Mouse (Mus musculus): ENCODE results near the gene Ogg1.
A peak's percentile ranks its signal among the peaks of the same experiment; 100 is the strongest.
"Not testable (repeated sequence)": the region's sequence is repeated elsewhere in the genome, so short reads cannot be mapped to it uniquely, and the experiment has no call there.

Ogg1 gene

DNA sequence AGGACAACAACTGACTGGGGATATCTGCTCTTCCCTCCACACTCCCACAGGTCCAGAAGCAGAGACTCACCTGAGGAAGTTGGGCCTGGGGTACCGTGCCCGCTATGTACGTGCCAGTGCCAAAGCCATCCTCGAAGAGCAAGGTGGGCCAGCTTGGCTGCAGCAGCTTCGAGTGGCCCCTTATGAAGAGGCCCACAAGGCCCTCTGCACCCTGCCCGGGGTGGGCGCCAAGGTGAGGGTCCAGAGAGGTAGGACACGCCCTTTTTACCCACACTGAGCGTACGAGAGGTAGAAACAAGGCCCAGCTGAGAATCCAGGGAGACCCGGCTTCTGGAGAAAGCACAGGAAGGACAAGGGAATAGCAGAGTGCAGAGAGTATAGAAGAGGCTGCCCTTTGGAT is 4.9 kb downstream of the Ogg1 start:
- DNase-seq (ENCODE audit: low spot score), result no peak

DNA sequence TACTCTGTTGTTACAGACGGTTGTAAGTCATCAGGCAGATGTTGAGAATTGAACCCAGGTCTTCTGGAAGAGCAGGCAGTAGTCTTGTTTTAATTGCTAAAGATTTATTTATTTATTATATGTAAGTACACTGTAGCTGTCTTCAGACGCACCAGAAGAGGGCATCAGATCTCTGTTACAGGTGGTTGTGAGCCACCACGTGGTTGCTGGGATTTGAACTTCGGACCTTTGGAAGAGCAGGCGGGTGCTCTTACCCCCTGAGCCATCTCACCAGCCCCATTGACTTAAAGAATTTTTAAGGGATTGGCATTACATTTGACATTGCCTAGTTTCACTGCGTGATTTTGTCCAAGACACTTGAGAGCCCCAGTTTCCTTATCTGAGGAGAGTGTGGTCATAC is 6.0 kb downstream of the Ogg1 start:
- DNase-seq (ENCODE audit: low spot score), result not testable (repeated sequence)

DNA sequence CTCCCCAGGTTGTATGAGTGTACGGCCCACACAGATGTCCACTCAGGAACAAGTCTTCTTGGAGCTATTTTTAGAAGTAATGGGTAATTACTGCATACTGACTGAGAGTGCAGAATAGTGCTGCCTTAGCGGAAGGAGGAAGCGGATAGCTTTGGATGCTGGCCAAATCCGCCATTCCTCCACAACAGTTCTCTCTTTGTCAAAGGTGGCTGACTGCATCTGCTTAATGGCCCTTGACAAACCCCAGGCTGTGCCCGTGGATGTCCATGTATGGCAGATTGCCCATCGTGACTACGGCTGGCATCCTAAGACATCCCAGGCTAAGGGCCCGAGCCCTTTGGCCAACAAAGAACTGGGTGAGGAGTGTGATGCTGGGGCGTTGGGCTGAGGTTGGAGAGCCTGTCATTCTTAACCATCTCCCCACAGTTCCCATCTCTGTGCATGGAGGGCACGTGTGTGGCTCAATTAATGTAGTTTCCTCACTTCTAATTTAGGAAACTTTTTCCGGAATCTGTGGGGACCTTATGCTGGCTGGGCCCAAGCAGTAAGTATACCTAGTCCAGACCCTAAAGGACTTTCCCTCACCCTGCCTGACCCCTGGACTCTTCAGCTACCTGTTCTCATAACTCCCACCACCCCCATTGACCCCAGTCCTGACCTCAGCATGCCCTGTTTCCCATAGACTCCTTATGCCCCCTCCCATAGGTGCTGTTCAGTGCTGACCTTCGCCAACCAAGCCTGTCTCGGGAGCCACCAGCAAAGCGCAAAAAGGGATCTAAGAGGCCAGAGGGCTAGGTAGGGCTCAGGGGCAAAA is 6.6 kb downstream of the Ogg1 start:
- no peak for DNase-seq (ENCODE audit: low spot score)

DNA sequence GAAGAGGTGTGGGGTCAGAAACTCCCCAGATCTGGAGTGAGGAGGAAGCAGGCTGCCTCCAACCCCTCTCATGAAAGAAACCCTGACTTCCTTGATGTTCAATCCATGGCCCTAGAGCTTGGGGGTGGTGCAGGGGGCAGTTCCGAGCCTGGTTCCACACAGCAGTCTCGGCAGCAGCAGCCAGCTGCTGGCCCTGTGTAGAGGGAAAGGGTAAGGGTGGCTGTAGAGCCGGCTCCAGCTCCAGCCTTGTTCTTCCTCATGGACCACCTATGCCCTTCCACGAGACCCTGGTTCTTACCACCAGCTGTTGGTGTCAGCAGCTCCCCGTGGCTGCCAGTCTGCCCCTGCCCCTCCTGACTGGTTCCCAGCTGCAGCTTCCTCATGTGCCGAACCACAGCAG is 7.4 kb downstream of the Ogg1 start:
- DNase-seq (ENCODE audit: low spot score), result no peak

DNA sequence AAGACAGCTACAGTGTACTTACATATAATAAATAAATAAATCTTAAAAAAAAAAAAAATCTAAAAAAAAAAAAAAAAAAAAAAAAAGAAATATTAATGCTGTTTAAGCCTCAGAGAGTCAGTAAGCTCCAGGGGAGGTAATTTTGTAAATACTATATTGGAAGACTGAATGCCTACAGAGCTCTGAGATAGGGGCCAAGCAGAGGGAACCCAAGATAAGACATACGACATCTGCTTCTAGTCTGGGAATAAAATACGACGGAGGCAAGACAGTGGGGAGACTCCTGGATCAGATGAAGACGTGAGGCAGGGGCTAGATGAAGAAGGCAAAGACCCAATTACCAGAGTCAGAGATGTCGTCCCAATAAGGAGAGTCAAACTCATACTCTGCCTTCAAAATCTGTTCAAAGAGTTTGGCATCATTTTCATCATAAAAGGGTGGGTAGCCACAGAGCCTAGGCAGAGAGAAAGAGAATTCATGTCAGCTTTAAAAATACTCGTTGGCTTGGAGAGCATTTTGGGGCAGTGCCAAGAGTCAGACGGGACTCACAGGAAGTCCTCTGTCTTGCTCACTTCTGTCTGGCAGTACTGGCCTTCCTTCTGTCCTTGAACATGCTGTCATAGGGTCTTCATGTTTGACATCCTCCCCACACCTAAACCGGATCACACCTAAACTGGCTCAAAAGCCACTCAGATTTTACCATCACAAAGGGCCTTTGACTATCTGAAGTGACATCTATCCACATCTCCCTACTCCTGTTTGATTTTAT is 10.3 kb downstream of the Ogg1 start:
- no peak for DNase-seq (ENCODE audit: low spot score)

DNA sequence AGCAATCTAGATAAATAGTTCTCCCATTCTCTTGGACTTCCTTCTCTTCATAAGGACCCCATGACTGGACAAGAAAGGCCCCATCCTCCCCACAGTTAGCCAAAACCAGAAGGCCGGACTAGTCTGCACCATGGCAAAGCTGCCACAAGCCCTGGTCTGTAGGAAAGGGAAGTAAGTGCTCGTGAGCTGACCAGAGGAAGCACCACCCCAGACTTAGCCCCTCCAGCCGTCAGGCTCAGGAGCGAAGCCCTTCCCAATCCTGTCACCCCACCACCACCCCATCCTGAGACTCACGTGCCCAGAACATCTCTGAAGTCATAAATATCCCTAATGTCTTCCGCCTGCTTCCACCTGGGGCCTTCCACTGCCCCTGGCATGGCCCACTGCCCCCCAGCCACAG is 14.8 kb downstream of the Ogg1 start:
- no peak for DNase-seq (ENCODE audit: low spot score)

DNA sequence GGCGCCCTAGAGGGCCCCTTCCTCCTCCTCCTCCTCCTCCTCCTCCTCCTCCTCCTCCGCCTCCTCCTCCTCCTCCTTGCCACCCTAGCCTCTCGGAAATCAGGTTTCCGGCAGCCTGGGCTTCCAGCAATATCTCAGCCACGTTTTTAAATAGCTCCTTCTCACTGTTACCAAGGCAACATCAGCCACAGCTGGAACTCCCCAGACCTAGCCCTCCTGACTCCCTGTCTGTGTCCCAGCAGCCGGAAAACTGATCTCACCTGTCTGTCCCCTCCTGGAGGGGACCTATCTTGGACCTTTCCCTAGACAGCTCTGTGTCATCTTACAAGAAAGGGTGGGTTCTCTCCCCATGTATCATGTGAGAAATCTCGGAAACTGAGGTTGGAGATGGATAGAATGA is 15.5 kb downstream of the Ogg1 start:
- no peak for DNase-seq (ENCODE audit: low spot score)

DNA sequence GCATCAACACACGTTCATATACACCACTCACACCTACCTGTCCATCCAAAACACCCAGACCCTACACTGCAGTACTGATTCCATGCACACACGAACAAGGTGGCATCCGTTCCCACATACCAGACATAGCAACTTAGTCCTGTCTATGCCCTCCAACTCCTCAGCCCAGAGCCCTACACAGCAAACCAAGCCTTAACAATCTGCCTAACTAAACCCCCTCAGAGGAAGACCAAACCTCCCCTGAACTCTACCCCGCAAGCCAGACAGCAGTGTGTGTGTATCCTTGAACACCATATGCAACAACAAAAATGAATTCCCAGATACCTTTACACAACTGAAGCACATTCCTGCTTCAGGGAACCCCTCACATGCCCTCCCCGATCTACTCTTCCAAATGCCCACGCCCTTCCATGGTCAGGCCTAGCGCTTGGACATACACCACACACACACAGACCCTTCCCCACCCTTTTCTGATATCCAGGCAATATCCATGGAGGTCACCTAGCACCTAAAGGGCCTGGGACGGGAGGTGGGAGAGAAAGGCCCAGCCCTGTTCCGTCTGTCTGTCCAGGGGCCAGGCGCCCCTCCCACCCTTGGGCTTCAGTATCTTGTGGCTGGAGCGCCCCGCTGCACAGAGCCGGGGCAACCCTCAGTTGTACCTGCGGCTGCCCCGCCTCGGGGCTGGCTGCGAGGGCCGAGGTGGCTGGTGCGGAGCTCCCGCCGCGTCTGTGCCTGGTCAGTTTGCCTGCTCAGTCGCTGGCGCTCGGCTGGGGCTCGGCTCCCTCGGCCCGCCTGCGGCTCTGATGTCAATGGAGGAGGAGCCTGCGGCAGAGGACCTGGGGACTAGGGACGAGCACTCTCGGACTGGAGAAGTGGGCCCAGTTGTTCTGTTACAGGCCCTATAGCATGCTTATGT is 16.7 kb downstream of the Ogg1 start, which contains the start of gene Camk1:
Gene Camk1 (minus strand): TSS at position 808 of the 916 bp plus-strand sequence.
- DNase-seq (ENCODE audit: low spot score), result peak; percentile 8

DNA sequence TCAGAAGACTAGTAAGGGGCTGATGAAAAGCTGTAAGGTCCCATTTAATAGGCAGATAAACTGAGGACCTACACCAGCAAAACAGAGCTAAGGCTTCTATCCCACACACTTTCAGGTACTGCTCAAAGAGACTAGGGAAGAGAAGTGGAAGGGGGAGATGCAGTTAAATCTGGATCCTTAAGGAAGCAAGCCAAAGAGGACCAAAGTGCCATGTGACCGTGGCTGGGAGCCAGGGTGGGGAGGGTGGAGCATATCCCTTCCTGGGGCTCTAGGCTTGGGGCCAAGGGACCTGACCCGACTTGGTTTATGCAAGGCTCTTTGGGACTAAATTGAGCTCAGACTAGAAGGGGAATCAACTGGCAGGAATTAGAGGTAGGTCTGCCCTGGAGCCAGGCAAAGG is 17.5 kb downstream of the Ogg1 start:
- no peak for DNase-seq (ENCODE audit: low spot score)

DNA sequence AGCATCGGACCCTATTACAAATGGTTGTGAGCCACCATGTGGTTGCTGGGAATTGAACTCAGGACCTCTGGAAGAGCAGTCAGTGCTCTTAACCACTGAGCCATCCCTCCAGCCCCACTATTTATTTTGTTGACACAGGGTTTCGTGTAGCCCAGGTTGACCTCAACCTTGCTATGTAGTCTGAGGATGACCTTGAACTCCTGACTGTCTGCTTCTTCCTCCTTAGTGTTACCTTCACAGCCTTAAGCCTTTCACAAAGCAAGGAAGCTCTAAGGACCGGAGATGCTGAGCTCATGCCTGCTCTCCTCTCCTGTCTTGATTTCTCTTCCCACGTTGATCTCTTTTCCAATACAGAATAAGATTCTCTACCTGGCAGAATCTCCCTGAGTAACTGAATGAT is 20.1 kb downstream of the Ogg1 start:
- no peak for DNase-seq (ENCODE audit: low spot score)

DNA sequence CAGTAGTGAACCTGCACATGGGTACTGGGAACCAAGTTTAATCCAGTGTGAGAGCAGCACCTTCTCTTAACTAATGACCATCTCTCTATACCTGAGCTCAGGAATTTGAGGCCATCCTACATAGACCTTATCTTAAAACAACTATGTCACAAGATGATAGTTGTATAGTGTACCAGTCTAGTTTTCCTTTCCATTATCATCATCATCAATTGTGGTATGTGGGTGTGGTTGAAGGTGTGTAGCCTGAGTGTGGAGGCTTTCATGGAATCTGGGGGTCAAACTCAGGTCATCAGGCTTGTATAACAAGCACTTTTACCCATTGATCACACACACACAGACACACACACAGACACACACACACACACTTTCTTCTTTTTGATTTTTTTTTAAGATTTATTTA is 23.8 kb downstream of the Ogg1 start:
- no peak for DNase-seq (ENCODE audit: low spot score)

DNA sequence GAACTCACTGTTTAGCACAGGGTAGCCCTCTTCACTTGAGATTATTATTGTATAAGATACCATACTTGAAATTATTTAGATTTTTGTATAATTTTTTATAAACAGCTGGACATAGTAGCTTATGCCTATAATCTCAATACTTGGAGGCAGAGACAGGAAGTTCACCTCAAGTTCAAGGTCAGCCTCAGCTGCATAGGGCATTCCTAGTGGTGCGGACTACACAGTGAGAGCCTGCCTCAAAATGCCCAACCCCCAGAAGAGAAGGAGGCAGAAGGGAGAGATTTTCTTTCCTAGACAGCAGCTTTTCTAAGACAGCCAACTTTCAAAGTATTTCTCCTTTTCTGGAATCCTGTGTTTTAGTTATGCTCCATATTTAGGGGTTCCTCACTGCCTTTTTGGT is 24.4 kb downstream of the Ogg1 start:
- no peak for DNase-seq (ENCODE audit: low spot score)

DNA sequence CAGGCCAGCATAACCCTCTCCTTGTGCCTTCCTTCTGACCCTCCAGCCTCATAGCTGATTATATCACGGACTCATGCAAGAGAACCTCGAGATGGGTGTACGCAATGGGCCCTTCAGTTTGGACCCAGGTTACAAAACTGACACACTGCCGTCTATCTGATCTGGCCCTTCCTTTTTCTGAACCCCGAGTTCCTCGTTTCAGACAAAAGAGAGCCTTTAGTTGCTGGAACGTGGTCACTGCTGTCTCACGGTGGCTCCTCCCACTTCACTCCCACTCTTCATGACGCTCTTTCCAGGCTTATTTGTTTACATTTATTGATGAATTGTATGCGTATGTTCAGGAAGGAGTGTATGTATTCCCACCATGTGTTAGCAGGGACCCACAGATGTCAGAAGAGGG is 24.9 kb downstream of the Ogg1 start:
- no peak for DNase-seq (ENCODE audit: low spot score)

DNA sequence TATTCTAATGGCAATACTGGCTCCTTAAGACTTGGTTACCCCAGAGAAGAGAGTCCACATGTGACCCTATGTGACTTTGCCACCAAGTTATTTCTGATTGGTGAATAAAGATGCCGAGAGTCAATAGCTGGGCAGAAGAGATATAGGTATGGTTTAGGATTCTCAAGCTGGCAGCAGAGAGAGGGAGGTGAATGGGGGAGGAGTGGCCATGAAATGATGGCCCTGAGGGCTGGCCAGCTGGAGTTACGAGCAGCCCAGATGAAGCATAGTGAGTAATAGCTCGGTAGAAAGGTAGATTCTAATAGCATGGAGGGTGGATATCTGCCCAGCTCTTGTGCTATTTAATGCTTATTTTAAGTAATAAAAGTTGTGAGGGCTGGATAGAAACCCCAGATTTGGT is 26.0 kb downstream of the Ogg1 start:
- no peak for DNase-seq (ENCODE audit: low spot score)

DNA sequence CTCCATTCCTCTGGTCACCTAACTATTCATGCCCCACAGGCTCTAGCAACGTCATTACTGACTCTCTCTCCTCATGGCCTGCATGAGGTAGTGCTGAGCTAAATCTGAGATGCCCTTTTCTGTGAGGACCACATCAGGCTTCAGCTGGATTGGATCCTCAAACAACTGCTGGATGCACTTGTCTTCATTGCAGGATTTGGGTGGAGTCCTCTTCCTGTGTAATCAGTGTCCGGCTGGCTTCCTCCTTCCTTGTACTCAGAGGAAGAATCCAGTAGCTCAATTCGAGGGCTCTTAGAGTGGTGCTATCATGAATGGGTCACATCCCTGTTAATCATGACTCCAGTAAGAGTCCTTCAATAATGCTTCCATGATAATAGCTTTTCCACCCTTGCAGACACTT is 26.9 kb downstream of the Ogg1 start:
- DNase-seq (ENCODE audit: low spot score), result no peak

DNA sequence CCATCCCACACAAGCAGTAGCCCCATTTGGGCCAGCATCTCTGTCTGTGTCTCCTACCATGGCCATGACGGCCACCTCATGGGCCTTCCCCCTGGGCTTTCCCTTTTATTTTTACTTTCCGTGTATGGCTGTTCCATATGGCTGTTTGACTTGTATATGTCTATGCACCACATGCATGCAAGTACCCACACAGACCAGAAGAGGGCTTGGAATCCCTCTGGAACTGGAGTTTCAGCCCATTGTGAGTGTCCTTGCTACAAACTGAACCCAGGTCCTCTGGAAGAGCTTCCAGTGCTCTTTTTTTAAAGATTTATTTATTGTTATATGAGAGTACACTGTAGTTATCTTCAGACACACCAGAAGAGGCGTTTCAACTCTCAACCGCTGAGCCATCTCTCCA is 34.7 kb downstream of the Ogg1 start:
- no peak for DNase-seq (ENCODE audit: low spot score)

DNA sequence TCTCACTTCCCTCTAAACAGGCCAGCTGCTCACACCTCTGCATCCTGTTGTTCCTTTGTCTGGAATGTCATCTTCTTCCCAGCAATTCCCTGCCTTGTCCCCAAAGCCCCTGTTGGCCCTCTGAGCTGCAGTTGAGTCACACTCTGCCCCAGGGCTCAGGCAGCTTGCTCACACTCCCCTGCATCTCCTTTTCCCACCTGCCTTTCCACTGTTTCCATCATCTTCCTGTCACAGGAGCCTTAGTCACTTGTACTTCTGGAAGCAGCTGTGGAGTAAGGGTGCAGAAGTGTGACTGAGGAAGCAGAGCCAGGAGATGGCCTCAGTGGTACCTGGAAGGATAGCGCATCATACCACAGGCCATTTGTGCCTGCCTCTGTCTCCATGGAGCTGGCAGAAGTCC is 35.5 kb downstream of the Ogg1 start:
- no peak for DNase-seq (ENCODE audit: low spot score)

DNA sequence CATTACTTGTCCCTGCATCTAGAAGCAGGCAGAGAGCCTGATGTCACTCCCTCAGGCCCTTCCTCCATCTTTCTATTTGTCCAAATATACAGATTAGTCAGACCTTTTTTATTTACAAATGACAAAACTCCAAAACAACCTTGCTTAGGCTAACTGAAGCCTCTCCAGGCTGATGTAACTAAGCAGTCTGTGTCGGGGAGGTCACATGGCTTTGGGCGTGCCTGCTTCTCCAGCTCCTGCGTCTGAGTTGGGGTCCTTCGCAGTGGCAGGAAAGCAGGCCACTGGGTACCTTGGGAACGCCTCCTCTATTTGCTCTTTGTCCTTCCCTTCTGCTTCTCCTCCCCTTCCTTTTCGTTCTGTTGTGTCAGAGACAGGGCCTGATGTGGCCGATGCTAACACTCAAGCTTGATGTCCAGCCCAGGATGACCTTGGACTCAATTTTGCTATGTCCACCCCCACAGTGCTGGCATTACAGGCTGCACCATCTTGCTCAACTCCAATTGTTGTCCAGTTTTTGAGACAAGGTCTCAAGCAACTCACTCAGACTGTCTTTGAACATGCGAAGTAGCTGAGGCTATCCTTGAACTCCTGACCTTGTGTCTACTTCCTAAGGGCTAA is 37.9 kb downstream of the Ogg1 start:
- no peak for DNase-seq (ENCODE audit: low spot score)

DNA sequence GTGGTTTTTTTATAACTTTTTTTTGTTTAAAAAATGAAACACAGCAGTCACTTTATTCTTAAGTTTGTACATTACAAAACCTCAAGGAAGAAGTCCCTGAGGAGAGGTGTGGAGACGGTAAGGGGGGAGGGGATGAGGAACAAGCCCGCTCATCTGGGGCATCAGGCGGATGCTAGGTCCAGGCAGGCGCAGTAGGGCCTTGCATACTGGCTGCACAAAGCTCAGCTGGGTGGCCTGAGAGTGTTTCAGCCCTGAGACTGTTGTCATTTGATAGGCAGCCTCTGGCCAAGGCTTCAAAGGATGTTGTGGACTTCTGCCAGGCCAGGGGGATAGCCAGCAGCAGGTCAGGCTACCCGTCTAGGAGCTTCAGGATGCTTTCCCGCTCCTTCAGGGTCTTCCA is 39.9 kb downstream of the Ogg1 start:
- DNase-seq (ENCODE audit: low spot score), result no peak

DNA sequence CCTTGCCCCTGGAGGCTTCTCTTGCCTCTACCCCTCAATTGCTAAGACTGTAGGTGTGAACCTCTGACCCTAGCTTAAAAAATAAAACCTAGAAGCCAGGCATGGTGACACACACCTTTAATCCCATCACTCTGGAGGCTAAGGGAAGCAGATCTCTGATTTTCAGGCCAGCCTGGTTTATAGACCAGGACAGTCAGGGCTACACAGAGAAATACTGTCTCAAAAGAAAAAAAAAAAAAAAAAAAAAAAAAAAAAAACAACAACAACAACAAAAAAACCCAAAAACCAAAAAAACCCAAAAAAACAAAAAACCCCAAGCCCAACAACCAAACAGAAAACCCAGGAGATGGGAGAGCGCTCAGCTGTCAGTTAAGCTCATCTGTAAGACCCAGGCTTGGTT is 40.8 kb downstream of the Ogg1 start:
- no peak for DNase-seq (ENCODE audit: low spot score)

DNA sequence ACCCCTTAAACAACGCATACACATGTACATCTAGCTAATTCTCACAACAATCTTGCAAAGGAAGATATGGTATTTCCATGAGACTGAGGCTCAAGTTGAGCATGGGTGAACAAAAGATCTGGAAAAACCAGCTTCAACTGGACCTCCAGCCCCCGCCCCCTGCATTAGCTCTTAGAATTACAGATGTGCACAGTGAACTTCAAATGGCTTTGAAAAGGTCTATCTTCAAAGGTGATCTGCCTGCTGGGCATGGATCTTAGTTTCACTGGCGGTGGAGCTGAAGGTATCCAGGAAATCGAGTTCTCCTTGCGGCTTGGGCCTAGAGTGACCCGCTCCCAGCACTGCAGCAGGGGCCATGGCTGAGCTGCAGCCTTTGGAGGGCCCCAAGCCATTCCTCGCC is 41.4 kb downstream of the Ogg1 start:
- DNase-seq (ENCODE audit: low spot score), result no peak

DNA sequence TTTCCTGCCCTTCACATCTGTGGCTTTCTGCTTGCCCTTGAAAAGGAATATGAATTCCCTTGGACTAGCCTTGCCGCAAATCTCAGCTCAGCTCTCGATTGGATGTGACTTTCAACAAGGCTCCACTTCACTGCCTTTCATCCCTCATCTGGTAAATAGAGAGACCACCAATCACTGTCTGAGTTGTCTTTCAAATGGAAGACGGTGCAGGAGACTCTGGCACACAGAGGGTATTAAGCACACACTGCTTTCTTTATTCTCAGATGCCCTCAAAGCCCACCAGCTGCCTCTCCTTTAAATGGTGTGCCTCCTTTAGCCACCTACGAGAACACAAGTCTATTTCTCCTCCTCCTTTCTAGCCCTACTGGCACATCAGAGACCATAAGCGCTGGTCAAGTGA is 41.8 kb downstream of the Ogg1 start:
- no peak for DNase-seq (ENCODE audit: low spot score)

Measured in T-cell, adult 2 months (primary cell).